Mouse (Mus musculus): ENCODE measurements around the gene Exog.

GRCm38 (mm10) chr9:119477754-119478153 lies 33.0 kb downstream of the Exog start:
- TF ChIP-seq CTCF (IDR thresholded peaks at IDR 0.05) (no peak), EP300 (IDR thresholded peaks at IDR 0.05) (no peak)
